Mouse (Mus musculus): ENCODE results near the gene Tex13c2. TPM values are rescaled to one million over a fixed set of nuclear protein-coding genes. Genes with fewer than 3 reads are reported as not detected.
A peak's percentile ranks its signal among the peaks of the same experiment; 100 is the strongest.

Tex13c2 gene
- under 1 TPM in 1 of 2 experiments, not detected in 1; 0.69 TPM for polyA plus RNA-seq (2017; shearing (Covaris generic))

DNA sequence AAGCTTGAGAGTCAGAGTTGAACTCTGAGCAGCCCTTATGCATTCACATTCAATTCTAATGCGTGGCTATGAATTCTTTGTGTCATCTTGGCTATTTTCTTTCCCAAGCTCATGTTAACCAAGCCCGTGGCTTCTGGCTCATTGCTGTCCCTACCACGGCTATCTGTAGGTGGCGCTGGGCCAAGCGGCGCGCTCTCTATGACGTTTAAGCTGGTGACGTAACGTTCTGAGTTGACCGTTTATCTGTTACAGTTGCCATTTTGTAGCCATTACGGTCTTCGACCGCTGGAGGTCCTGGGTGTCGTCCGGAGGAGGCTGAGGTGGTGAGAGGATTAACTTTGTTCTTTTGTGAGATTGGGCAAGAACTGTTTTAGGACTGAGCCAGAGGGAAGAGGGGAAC lies at the start of gene Tex13c2:
TSS of gene Tex13c2 (plus strand) at position 246 of the 400 bp plus-strand sequence.
- ATAC-seq = no peak

DNA sequence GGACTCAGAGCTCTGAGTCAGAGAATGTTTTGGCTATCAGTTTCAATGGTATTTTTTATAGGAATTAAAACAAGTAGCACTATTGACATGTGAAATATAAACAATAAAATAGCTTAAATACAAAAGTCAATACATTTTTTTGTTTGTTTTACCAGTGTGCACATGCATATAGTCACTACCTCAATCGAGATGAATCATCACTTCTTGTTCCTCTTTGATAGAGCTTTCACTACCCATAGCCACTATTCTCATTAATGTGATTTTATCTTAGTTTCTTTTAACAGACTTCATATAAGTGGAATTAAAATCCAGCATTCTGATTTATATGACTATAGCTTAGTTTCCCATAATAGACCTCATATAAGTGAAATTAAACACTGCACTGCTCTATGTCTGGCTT lies 39.2 kb upstream of the Tex13c2 start:
- no peak for ATAC-seq

DNA sequence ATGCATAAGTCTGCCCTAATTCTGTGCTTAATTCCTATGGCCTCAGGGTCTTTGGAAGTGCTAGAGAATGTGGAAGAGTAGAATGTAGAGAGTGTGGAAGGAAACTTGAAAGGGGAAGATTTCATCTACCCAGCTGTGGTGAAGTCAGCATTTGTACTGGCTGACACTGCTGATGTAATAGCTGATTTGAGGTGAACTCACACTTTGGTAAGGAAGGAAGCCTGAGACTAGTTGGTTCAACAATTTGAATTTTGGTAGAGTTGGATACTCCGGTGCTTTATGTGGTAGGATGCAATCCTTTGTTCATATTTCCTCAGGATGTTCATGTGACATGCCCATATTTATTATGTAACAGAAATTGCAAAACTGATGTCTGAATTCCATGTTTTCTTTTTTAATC lies 36.5 kb upstream of the Tex13c2 start:
- no peak for ATAC-seq

DNA sequence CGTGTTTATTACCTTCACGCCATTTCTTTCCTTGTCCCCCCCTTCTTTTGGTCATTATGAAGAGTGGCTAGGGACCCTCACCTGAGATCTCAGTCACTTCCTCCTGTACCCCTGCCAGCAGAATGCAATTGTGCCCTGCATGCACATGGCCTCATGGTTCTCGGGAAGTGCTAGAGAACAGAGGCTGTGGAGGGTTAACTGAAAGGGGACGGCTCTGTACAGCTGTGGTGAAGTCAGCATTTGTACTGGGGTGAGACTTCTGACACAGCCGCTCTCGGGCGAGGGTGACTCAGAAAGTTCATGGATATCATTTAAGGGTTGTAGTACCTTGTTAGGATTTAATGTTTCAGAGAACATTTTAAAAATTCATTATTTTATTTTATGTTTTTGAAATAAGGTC lies 35.0 kb upstream of the Tex13c2 start:
- ATAC-seq = no peak

DNA sequence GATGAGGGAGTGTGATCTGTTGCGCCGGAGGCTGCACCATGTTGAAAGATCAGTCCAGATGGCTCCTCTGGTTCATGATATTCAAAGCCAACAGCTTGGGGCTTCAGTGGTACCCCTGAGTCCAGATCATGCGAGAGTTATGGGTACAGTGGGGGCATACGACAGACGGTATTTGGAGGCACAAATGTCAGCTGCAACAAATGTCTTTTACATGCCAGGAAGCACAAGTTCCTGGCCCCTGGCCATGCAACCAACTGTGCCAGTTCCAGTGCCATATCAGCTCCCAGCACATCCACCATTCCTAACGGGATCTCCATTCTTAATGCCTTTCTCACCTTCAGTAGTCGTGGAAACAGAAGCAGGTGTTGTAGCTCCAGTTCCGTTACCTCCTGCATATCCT lies 845 bp downstream of the Tex13c2 start:
- ATAC-seq = no peak

DNA sequence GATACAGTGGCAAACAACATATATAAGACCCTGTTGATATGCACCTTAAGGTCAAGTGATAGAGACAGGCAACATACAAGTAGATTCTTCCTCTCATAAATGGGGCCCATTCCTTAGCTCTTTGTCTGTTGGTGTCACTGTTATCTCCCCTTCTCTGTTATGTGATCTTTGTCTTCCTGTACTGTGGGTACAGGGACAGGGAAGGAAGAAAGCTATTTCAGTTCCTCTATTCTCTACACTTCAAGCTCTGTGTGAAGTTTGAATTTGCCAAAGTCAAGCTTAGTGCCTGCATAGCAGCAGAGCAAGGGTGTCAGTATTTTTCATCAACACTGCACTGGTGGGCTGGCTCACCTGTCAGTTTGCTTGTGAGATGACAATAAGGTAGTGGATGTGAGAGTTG lies 11.0 kb downstream of the Tex13c2 start:
- no peak for ATAC-seq

DNA sequence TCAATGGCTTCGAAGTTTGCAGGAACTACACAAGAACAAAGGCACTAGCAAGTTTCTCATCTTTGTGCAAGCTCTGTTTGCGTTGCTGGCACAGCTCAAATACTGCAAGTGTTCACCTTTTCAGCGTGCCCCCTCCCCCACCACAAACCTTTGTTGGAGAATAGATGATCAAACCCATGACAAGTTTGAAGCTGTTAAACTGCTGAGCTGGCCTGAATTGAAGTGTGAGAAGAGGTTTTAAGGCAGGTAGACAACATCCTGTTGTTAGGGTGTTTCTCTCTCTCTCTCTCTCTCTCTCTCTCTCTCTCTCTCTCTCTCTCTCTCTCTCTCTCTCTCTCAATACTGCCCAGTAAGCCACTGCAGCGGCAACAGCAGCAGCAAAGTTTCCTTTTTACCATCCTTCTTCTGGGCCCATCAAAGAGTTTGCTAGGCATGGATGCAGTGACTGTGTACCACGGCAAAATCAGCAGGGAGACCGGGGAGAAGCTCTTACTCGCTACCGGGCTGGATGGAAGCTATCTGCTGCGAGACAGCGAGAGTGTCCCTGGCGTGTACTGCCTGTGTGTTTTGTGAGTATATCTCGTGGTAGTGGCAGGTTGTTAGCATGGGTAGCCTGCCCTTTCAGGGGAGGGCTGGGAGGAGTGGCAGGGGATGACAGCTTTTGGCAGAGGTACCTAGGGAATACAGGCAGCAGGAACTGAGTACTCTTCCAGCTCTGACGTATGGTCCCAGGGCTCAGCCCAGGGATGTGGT lies 13.0 kb downstream of the Tex13c2 start, which contains the start of gene Sh2d1a:
TSS of gene Sh2d1a (plus strand) at position 163 of the 753 bp plus-strand sequence.
- ATAC-seq = peak; percentile 62

- ATAC-seq = peak; percentile 62
Observed at GRCm38 (mm10) chrX:42511105-42511504, 21.6 kb downstream of the Tex13c2 start.

- ATAC-seq = no peak
Observed at GRCm38 (mm10) chrX:42512567-42512966, 23.1 kb downstream of the Tex13c2 start.

GRCm38 (mm10) chrX:42522868-42523267 lies 33.4 kb downstream of the Tex13c2 start:
- ATAC-seq = no peak

GRCm38 (mm10) chrX:42530703-42531102 lies 41.2 kb downstream of the Tex13c2 start:
- ATAC-seq = no peak

- peak; percentile 37 for ATAC-seq
Observed at GRCm38 (mm10) chrX:42540030-42540755, 50.7 kb downstream of the Tex13c2 start.

DNA sequence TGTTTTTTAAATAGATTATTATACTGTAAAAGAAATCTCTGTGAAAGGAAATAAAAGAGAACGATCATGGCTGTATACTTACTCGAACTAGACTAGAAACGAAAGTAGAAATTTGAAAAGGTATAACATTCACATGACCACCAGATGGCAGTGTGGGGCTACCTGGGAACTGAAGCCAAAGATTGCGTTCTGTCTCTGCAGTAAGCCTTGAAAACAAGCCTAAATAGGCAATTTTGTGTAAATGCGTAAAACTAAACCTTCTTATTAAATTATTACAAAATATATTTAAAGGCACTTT lies 51.2 kb downstream of the Tex13c2 start:
- peak; percentile 70 for ATAC-seq

Other genes starting within 250 kb of the Tex13c2 start
- 100 to 1,000 TPM; 350 to 406 TPM for gene Sh2d1a, start 12.8 kb downstream of the Tex13c2 start, polyA plus RNA-seq (2017; shearing (Covaris generic))

Data from activated CD4-positive, CD25-positive, alpha-beta regulatory T cell, adult 4 months (primary cell).